Mouse (Mus musculus) embryonic facial prominence, embryonic 11.5 days (tissue): ENCODE measurements around the gene Atp1a4. TPM values are rescaled to one million over a fixed set of nuclear protein-coding genes. Genes with fewer than 3 reads are reported as not detected.
A peak's percentile ranks its signal among the peaks of the same experiment; 100 is the strongest.

ENCODE experiments used
- ATAC-seq: fragments of 200-750 bp; cut with Nextera tagmentation; replicated peaks from 2 replicates; pipeline ENCODE4 v1.8.0; 2017; ENCODE audit warnings: low read depth; ENCODE audit not compliant: insufficient number of reproducible peaks, low FRiP score, low TSS enrichment
- DNase-seq: peaks from one replicate; pipeline ENCODE4 v3.0.0-alpha.2; 2015; ENCODE audit warnings: low spot score
- H3K27ac ChIP-seq: fragments of 300-500 bp; sonication (generic); replicated peaks from 2 replicates; pipeline ENCODE4 v1.5.1; 2014; ENCODE audit warnings: mild to moderate bottlenecking, low read depth, low read length, control low read depth
- H3K27me3 ChIP-seq: fragments of 300-500 bp; sonication (generic); 2 replicates; pipeline ENCODE4 v1.6.1; 2014; ENCODE audit warnings: mild to moderate bottlenecking, low read length, moderate library complexity, mixed read lengths; ENCODE audit not compliant: control insufficient read depth, insufficient read depth
- H3K36me3 ChIP-seq: fragments of 300-500 bp; sonication (generic); replicated peaks from 2 replicates; pipeline ENCODE4 v1.6.1; 2014; ENCODE audit warnings: low read depth, mild to moderate bottlenecking, low read length, moderate library complexity, mixed read lengths; ENCODE audit not compliant: control insufficient read depth, insufficient read depth
- H3K4me1 ChIP-seq: fragments of 300-500 bp; sonication (generic); 2 replicates; pipeline ENCODE4 v1.6.1; 2014; ENCODE audit warnings: low read length, mixed read lengths; ENCODE audit not compliant: control insufficient read depth, insufficient read depth
- H3K4me2 ChIP-seq: fragments of 300-500 bp; sonication (generic); 2 replicates; pipeline ENCODE4 v1.6.1; 2014; ENCODE audit warnings: low read depth, mild to moderate bottlenecking, control low read depth, low read length, moderate library complexity
- H3K4me3 ChIP-seq: fragments of 300-500 bp; sonication (generic); 2 replicates; pipeline ENCODE4 v1.5.1; 2014; ENCODE audit warnings: low read depth, low read length, control low read depth
- H3K9ac ChIP-seq: fragments of 300-500 bp; sonication (generic); replicated peaks from 2 replicates; pipeline ENCODE4 v1.6.1; 2014; ENCODE audit warnings: mild to moderate bottlenecking, control low read depth, low read length
- H3K9me3 ChIP-seq: fragments of 300-500 bp; sonication (generic); replicated peaks from 2 replicates; pipeline ENCODE4 v1.6.1; 2016; ENCODE audit warnings: mild to moderate bottlenecking, low read length, inconsistent platforms, mixed read lengths; ENCODE audit not compliant: control insufficient read depth
- WGBS: fragments of 180-500 bp; shearing (Covaris S2); extraction: QIAGEN DNeasy Blood & Tissue Kit; methylation state at CpG from one replicate; pipeline ENCODE4 v1.1.7; 2014; 5-methylcytosine and 5-hydroxymethylcytosine counted together
- polyA plus RNA-seq: library from polyadenylated mRNA; unstranded; fragments of >200 nt; fragmentation: Nextera tagmentation; extraction: Ambion mirVana; gene quantifications from 2 replicates; pipeline ENCODE4 v1.2.1, GENCODE M21; 2014

Gene Atp1a4
- polyA plus RNA-seq, result not detected in 2 replicates

DNA sequence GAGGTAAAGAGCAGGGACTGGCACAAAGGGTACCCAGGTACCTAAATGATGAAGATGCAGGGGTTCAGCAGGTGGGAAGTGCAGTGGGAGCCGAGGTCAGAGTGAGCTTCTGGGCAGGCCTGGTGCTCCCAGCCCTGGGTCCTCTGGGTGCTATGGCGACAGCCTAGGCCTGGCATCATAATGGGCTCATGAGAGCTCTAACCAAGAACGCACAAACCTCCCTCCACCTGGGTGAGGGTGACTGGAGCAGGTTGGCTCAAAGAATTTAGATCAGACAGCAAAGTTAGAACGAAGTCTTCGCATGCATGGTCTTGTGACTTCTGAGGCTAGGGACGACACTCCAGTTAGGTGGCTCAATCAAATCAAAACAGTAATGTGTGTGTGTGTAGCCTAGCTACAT is at the start of gene Atp1a4:
TSS of gene Atp1a4 (minus strand) at position 101 of the 400 bp plus-strand sequence.
- no peak within 1 kb of the TSS for H3K4me2 ChIP-seq
- H3K27me3 ChIP-seq, result no peaks in the 10 kb centered on the region
- H3K36me3 ChIP-seq, result no peaks in the 10 kb centered on the region
- 92% methylated on average over 6 of the region's 6 CpGs for WGBS
- H3K27ac ChIP-seq, result no peak within 1 kb of the TSS
- no peak for ATAC-seq
- no peak for DNase-seq
- H3K9me3 ChIP-seq, result no peaks in the 10 kb centered on the region
- no peaks in the 10 kb centered on the region for H3K4me1 ChIP-seq
- no peak within 1 kb of the TSS for H3K9ac ChIP-seq
- H3K4me3 ChIP-seq, result no peak within 1 kb of the TSS

DNA sequence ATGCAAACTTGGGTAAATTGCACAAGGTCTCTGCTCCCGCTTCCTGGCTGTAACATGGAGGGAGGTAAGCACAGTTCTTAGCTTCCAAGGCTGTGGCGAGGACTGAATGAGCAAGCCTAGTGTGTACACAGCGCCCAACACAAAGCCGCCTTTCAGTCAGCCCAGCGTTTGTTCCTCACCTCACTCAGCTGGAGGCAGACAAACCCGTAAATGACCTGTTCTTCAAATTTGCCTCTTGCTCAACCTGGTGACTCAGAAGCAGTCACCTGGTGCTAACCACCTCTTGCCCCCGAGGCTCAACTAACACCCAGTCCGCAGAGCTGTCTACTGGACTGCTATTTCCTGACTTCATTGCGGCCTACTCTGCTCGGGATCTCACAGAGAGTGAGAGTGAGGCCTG is 49.7 kb upstream of the Atp1a4 start:
- ATAC-seq, result no peak
- Histone ChIP-seq H3K4me3 (no peak overlapping the region), H3K9ac (peak overlapping the region; percentile 9), H3K9me3 (no peaks in the 10 kb centered on the region), H3K27ac (no peak overlapping the region), H3K27me3 (no peaks in the 10 kb centered on the region), H3K36me3 (no peaks in the 10 kb centered on the region), H3K4me2 (no peak overlapping the region), H3K4me1 (0 out of 2 replicates have a peak, but pooled peaks cover 2% of the 10 kb centered on the region)
- 57% methylated on average over 10 of the region's 10 CpGs for WGBS
- no peak for DNase-seq

DNA sequence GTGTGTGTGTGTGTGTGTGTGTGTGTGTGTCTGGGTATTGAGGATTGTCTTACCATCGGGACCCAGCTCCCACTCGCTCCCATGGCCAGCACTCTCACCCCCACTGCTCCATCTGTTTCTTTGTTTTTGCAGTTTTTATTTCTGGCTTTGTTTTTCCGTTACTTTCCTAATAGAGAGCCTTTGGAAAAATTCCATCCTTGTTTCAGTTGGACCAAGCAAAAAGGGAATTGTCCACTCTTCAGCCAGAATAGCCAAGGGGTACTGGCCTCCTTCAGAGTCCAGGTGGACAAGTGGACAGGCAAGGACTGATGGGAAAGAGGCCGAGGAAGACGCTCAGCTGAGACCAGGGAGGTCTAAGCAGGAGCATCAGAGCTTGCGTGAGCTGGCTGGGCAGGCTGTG is 48.7 kb upstream of the Atp1a4 start:
- H3K4me3 ChIP-seq, result no peak overlapping the region
- no peak overlapping the region for H3K4me2 ChIP-seq
- H3K9me3 ChIP-seq, result no peaks in the 10 kb centered on the region
- 76% methylated on average over 6 of the region's 6 CpGs for WGBS
- H3K27ac ChIP-seq, result no peak overlapping the region
- H3K9ac ChIP-seq, result no peak overlapping the region
- no peaks in the 10 kb centered on the region for H3K36me3 ChIP-seq
- DNase-seq, result no peak
- no peak for ATAC-seq
- 0 out of 2 replicates have a peak, but pooled peaks cover 2% of the 10 kb centered on the region for H3K4me1 ChIP-seq
- H3K27me3 ChIP-seq, result no peaks in the 10 kb centered on the region

DNA sequence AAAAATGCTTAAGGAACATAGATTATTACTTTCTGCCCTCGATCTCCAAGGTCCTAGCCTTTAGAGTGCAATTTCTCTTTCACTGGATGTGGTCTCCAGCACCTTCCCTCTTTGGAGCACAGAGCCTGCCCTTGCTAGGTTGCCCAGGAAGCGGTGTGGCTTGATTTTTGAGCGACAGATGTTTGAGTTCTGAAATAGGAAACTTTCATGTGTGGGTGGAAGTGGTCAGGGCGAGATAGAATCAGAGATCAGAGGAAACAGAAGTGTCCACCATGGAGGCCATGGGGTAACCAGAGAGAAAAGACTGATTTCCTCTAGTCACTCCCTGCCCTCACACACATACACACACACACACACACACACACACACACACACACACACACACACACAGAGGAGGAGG is 48.0 kb upstream of the Atp1a4 start:
- Histone ChIP-seq H3K36me3 (no peaks in the 10 kb centered on the region), H3K9ac (no peak overlapping the region), H3K4me2 (no peak overlapping the region), H3K4me1 (0 out of 2 replicates have a peak, but pooled peaks cover 2% of the 10 kb centered on the region), H3K27me3 (no peaks in the 10 kb centered on the region), H3K27ac (no peak overlapping the region), H3K9me3 (no peaks in the 10 kb centered on the region), H3K4me3 (no peak overlapping the region)
- no peak for ATAC-seq
- 80% methylated on average over 4 of the region's 4 CpGs for WGBS
- no peak for DNase-seq

DNA sequence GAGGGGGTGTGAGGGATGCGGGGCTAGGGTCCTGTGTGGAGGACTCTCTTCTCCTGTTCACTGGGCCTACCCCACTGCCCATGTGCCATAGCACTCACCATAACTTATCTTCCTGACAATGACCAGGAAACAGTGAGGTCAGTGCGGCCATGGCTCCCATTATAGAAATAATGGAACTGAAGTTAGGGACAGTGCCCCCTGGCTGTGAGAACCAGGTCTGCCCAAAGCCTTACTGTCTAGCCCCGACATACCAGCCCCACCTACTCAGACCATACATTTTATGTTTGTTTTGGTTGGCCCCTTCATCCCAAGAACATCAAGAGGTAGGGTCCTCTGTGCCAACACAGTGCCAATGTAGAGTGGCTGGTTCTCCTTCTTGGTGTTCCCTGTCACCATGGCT is 47.4 kb upstream of the Atp1a4 start:
- WGBS, result 82% methylated on average over 3 of the region's 3 CpGs
- Histone ChIP-seq H3K27ac (no peak overlapping the region), H3K9me3 (no peaks in the 10 kb centered on the region), H3K27me3 (no peaks in the 10 kb centered on the region), H3K4me2 (no peak overlapping the region), H3K4me1 (no peaks in the 10 kb centered on the region), H3K36me3 (no peaks in the 10 kb centered on the region), H3K4me3 (no peak overlapping the region), H3K9ac (no peak overlapping the region)
- DNase-seq (no peak), ATAC-seq (no peak)

DNA sequence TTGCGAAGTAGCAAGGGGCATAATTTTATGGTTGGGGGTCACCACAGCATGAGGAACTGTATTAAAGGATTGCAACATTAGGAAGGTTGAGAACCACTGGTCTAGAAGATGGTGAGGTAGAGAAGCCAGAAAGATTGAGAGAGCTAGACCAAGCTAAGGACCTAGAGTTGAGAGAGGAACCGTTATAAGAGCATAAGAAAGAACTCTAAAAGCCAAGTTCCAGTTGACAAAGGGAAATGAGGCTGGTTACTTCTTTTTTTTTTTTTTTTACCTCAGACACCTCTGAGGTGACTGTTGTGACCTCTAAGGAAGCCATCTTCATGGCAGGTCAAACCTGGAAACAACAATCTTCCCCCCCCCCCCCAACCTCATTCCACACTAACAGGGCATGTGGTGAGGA is 46.9 kb upstream of the Atp1a4 start:
- no peak for DNase-seq
- Histone ChIP-seq H3K9ac (no peak overlapping the region), H3K4me2 (no peak overlapping the region), H3K4me3 (no peak overlapping the region), H3K27me3 (no peaks in the 10 kb centered on the region), H3K27ac (no peak overlapping the region), H3K9me3 (no peaks in the 10 kb centered on the region), H3K4me1 (no peaks in the 10 kb centered on the region), H3K36me3 (no peaks in the 10 kb centered on the region)
- no peak for ATAC-seq
- WGBS, result 93% methylated on average over 2 of the region's 2 CpGs

DNA sequence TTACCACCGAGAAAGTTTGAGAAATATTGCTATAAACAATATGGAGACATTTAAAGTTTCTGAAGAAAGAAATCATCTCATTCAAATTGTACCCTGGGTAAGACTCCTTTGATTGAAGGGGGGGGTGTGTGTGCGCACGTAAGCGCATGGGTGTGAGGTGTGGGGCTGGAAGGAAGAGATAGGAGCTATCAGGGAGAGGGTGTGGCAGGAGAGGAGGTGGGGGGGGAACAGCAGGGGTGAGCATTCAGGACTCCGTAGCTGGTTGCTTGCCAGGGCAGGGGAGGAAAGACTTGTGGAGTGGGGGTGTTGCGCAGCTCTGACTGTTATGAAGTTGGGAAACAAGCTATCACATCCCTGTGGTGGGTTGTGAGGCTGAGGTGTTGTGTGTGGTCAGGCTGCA is 46.2 kb upstream of the Atp1a4 start:
- no peak overlapping the region for H3K27ac ChIP-seq
- 81% methylated on average over 6 of the region's 6 CpGs for WGBS

DNA sequence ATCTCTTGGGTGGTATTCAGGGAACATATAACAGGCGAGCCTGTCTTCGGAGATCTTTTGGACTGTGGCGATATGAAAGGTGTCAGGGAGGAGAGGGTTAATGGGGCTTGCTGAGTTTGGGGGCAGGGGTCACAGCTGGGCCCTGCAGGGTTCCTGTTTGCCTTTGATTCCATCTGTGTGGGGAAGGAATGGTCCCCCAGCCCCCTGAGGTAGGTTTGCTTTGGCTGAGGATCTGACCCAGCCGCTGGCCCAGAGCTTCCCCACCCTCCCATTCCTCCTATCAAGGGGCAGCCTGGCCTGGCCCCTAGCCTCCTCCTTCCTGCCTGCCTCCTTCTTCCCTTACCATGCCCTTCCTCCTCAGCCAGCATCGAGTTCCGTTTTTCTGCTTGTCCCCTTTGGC is 44.6 kb upstream of the Atp1a4 start:
- Histone ChIP-seq H3K9me3 (no peaks in the 10 kb centered on the region), H3K27ac (no peak overlapping the region), H3K4me1 (0 out of 2 replicates have a peak, but pooled peaks cover 4% of the 10 kb centered on the region), H3K36me3 (no peaks in the 10 kb centered on the region), H3K4me3 (no peak overlapping the region), H3K9ac (no peak overlapping the region), H3K4me2 (no peak overlapping the region), H3K27me3 (no peaks in the 10 kb centered on the region)
- no peak for ATAC-seq
- WGBS, result 6% methylated on average over 6 of the region's 6 CpGs
- DNase-seq, result peak; percentile 29

More for the DNA sequence above, 46.2 kb upstream of the Atp1a4 start:
- no peaks in the 10 kb centered on the region for H3K9me3 ChIP-seq
- no peaks in the 10 kb centered on the region for H3K36me3 ChIP-seq
- DNase-seq (no peak), ATAC-seq (no peak)
- no peak overlapping the region for H3K9ac ChIP-seq
- no peak overlapping the region for H3K4me3 ChIP-seq
- no peak overlapping the region for H3K4me2 ChIP-seq
- H3K27me3 ChIP-seq, result no peaks in the 10 kb centered on the region
- H3K4me1 ChIP-seq, result no peaks in the 10 kb centered on the region
